Mouse (Mus musculus): ENCODE measurements around the gene Zfp619. TPM values are rescaled to one million over a fixed set of nuclear protein-coding genes. Genes with fewer than 3 reads are reported as not detected.
"Not testable (repeated sequence)": the region's sequence is repeated elsewhere in the genome, so short reads cannot be mapped to it uniquely, and the experiment has no call there.

Zfp619 gene
- 1 to 10 TPM; 3.0 TPM for total RNA-seq (2021)
- long read RNA-seq, experiment 1, partial matches to known transcripts, result 0 of 1 reads
- long read RNA-seq, experiment 1, other reads (novel, unspliced or antisense), result 1 of 1 reads
- long read RNA-seq, experiment 2, result 0 reads

DNA sequence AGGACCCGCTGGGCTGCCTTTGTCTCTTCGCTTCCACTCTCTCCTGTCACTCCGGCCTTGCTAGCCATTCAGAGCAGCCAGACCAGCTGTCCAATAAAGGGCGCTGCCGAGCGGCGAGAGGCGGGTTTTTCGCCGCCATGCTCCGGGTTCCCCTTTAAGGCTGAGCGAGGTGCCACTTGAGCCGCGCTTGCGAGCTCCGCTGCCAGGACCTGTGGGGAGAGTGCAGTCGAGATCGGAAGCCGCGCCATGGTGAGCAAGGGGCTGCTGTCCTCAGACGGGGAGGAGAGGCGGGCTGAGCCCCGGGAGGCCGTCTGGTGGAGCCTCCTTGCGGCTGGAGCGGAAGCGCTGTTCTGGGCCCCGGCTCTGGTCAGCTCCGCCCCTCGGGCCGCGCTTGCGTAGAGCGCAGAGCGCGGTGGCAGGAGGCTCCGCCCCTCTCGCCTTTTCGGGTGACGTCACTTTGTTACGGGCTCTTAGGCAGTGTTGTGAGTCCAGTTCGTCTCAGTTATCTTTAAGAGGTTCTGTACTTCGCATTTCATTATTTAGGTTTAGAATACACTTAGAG lies at the start of gene Zfp619:
Gene Zfp619, plus strand, starts transcription at position 151 of the 562 bp plus-strand sequence.
- DNase-seq (ENCODE audit: low spot score in 2 of 2), result peak; percentile 89 to 93

DNA sequence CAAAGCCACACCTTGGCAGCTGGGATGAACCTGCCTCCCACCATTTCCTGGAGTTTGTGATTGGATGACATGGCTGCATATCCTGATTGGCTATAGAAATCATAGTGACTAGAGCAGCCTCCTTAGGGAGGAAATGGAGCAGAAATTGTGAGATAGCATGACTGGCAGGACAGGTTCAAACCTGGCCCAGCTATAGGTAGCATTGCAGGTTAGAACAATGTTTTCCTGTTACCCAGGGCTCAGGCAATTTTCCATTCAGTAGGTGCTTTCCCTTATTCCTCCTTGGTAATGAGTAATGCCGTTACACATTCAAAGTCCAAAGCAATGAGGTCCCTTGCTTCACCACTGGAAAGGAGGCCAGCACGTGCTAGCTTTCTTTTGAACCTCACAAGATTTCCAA lies 38.6 kb upstream of the Zfp619 start:
- DNase-seq (ENCODE audit: low spot score in 2 of 2), result no peak

DNA sequence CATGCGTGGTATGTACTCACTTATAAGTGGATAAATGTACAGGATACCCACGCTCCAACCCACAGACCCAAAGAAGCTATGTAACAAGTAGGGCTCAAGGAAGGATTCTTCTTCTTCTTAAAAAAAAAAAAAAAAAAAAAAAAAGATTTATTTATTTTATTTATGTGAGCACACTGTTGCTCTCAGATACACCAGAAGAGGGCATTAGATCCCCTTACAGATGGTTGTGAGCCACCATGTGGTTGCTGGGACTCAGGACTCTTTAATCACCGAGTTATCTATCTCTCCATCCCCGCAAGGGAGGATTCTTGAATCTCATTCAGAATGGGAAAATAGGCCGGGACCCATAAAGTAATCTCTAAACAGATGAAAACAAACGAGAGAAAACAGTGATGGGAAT lies 33.2 kb upstream of the Zfp619 start:
- DNase-seq (ENCODE audit: low spot score in 2 of 2), result no peak

DNA sequence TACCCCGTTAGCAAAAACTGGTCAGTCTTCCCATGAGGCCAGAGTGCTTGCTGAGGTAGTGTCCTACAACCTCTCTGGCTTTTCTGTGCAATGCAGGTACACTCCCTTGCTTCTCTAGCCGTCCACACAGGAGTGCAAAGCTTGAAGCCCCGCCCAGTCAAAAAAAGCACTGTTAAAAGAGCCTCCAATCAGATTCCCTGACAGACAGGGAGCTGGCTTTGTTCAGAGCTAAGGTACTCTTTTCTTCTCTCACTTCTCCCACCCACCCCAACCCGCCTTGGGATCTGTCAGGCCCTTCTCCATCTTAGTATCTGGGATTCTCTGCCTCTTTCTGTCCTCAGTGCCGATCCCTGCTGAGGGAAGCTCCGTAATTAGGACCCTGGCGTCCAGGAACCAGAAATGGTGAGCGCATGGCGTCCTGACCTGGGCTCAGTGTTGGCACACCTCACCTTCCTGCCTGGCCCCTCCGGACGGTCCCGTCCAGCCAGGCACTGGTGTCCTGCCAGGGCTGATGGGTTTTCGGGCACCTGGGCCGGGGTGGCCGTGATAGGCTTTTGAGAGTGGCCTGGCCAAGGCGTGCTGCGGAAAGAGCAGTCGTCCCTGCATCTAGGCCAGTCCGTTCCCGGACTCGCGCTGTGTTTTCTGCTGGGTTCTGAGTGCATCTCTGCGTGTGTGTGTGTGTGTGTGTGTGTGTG lies 30.3 kb upstream of the Zfp619 start:
- peak in 1 of 2 experiments; percentile 1 for DNase-seq (ENCODE audit: low spot score in 2 of 2)

DNA sequence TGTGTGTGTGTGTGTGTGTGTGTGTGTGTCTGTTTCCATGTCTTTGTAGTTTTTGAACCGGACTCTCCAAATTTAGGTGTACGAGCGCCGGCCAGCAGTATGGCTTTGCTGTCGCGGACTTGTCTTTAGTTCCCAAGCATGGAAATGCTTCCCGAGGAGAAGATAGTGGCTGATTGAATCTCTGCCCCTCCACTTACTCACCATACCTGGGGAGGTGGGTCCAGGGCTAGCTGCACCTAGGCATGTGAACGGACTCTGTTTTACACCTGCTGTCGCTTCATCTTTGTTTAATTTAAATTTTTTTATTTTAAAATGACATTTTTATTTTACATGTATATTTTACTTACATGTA lies 29.7 kb upstream of the Zfp619 start:
- no peak for DNase-seq (ENCODE audit: low spot score in 2 of 2)

DNA sequence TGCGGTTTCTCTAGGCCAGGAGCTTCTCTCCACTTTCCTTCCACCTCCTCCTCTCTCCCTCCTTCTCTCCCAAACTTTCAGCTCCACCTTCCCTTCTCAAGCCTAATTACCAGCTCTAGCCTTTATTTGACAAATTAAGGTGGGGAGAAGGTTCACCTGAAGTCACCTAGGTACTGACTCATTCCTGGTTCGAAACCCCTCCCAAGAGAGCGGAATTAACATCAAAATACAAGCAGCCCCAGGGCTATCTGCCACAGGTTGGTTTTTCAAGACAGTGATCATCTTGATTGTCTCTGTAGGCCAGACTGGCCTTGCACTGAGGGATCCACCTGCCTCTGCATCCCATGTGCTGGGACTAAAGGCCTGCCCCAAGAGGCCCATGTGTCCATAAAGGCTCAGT lies 22.9 kb upstream of the Zfp619 start:
- no peak for DNase-seq (ENCODE audit: low spot score in 2 of 2)

DNA sequence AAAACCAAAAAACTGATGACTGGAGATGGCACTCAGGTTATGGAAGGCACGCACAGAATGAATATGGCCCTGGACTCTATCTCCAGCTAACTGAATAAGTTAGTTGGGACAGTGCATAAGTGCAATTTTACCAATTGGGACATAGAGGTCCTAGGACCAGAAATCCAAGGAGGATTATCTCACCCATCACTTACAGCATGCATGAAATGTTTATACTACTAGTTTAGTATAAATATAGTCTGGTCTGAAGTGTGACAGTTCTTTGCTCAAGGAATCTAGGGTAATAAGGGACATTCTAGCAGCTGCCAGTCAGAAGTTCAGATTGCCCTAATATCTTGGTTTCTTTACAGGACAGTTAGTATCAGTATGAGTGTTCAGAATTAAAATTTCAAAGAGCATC lies 13.5 kb upstream of the Zfp619 start:
- no peak for DNase-seq (ENCODE audit: low spot score in 2 of 2)

DNA sequence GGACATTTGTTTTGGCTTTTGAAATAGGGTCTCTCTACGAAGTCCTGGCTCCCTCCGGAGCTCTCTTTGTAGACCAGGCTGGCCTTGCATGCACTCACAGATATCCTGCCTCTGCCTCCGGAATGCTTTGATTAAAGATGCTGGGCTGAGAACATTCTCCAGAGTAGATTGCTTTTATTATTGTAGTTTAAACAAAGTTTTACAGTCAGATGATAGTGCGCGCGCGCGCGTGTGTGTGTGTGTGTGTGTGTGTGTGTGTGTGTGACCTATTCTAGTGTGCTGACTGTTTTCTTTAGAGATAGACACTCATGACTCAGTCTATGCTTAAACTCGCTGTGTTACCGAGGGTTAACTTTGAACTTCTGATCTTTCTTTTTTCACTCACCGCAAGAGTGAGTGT lies 796 bp downstream of the Zfp619 start:
- peak; percentile 2 to 5 for DNase-seq (ENCODE audit: low spot score in 2 of 2)

DNA sequence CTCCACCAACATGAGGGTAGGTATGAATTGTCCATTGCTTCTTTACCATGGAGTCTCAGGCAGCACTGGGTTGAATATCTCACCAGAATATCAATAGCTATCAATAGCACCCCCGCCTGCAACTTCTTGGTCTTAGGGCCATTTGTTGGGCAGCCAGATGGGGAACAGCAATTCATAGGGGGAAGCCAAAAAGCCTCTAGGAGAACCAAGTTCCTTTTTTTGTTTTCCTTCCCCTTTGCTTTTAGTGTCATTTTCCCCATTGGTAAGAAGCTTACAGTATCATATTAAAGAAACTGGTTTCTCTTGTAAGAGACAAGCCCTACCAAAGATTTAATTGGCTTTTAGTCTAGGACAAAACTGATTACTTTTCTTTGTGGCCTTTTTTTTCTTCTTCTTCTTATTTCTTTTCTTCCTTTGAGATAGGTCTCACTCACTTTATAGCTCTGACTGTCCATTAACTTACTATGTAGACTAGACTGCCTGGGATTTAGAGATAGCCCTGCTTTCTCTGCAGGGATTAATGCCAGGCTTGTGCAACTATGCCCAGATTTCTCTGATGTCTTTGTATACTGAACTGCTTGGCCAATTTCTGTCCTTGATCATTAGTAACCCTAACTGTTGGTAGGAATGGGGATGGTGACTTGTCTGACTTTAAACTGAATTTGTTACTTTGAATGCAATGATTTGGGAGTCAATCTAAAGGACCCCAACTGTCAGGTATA lies 6.3 kb downstream of the Zfp619 start:
- DNase-seq (ENCODE audit: low spot score in 2 of 2), result no peak

DNA sequence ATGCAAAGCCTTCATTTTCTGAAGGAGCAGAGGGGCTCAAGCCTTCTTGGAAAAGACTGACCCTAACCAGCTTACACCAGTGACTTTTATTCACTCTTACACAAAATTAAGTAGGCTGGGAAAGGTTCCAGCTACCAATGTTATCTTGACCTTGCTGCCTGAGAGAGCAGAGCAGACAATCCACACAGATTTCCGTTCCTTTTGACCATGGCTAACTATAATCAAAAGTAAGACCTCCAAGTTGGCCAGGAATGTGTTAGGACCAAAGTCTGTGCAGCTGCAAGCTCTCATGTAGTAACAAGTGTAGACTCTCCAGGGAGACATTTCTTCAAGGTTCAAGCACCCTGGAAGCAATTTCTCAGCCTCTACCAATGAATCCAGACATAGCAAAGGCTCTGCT lies 25.6 kb downstream of the Zfp619 start:
- DNase-seq (ENCODE audit: low spot score in 2 of 2), result no peak

DNA sequence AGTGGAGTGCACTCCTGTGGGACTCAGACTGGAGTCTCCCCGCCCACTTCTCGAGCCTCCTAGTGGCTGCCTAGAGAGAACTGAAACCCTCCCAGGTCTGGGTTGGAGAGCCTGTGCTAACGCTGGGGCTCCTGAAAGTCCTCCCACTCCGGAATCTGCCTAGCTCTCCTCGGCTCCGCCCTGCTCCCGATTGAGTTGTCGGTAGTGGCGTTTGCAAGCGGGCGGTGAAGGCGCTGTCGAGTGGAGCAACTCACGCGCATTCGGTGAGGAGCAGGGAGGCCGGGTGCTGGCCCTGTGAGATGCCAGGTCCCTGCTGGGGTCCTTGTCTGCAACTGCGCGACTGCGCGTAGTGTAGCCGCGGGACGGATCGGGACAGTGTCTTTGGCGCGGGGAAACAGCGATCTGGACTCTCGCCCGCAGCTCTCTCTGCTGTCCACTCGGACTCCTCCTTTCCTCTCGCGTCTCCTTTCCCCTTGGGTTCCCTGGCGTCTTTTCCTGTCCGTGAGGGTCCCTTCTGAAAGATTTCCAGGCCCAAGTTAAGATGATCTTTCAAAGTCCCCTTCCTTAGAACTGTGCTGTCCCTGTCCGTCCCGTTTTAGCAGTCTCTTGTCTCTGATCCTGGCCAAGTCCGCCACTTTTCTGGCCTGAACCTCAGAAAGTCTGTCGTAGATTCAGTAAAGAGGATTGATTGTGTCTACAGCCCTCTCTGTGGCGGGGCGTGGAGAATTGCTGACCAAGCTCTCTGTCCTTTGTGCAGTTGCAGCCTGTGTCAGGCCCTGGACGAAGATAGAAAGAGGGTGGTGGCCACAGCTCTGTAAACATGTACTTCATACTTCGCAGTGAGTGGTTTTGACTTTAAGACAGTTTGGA lies 26.9 kb downstream of the Zfp619 start:
- peak; percentile 55 to 58 for DNase-seq (ENCODE audit: low spot score in 2 of 2)

DNA sequence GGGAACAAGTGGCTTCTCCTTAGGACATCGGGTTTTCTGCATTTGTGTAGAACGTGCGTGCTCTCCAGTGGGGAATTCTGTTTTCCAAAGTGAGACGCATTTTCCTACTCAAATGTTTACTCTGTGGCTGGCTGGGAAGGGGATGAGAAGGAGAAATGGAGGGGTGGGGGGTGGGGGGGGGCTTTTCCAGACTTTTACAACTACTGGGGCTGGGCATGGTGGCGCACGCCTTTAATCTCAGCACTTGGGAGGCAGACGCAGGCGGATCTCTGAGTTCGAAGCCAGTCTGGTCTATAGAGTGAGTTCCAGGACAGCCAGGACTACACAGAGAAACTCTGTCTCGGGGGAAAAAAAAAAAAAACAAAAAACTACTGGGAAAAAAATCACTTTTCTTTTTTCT lies 27.6 kb downstream of the Zfp619 start:
- no peak for DNase-seq (ENCODE audit: low spot score in 2 of 2)

DNA sequence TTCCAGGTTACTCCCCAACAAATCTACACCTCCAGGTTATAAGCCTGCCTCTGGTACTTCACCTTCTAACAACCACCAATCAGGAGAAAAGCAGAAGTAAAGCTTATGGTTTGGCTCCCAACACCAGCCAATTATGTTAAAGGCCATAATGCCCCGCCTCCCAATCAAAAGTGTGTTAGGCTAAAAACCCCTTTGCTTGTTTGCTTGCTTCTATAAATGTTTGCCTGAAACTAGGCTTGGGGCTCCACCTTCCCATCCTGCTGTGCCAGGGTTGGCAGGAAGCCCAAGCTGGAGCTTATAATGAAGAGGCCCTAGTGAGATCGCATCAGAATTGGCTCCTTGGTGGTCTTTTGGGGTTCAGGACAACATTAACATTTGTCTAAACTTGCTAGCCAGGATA lies 31.8 kb downstream of the Zfp619 start:
- no peak for DNase-seq (ENCODE audit: low spot score in 2 of 2)

DNA sequence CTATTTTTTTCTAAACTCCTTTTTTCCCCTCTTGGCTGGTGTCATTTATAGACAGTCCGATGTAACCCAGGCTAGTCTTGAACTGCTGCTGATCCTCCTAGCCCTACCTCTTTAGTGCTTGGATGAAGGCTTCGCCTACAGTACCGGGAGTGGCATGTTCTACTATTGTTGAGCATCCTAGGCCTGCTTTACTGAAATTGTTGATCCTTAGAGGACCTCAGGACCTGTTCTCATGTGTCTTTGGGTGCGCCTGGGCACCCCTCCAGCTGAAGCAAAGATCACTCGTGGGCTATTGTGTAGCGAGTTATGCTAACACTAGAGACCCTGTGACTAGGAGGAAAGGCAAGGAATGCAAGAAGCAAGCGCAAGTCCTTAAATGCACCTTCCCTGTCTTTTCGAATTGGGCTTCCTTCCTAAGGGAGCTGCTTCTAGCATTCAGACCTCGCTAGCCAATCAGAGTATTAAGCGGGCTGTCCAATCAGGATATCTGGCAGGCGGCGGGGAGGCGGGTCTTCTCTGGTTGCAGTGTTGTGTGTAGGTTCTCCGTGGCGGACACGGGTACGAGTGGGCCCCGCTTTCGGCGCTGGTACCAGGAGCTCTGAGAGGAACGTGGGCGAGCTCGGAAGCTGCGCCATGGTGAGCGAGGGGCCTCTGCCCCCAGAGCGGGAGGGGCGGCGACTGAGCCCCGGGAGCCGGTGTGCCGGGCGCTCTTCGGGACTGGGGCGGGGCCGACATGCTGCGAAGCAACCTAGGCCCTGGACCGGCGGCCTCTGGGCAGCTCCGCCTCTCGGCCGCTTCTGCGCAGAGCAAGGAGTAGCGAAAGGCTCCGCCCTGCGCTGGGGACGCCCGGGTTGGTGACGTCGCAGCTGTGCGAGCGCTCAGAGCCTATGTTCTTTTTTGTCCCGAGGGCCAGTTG lies 34.7 kb downstream of the Zfp619 start:
- DNase-seq (ENCODE audit: low spot score in 2 of 2), result peak; percentile 94 to 97

DNA sequence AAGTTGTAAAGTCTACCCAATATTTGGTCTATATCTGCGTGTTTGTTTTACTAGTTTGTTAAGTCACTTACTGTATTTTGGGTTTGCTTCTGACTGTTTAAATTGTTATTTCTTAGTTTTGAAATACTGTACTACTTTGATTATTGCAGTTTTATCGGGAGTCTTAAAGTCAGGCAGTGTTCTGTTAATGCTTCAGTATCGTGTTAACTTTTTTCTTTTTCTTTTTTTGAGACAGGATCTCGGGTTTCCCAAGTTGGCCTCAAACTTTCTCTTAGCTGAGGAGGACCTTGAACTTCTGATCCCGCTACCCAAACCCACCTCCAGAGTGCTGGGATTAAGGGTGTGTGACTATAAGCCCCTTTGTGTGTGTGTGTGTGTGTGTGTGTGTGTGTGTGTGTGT lies 35.4 kb downstream of the Zfp619 start:
- no peak for DNase-seq (ENCODE audit: low spot score in 2 of 2)

DNA sequence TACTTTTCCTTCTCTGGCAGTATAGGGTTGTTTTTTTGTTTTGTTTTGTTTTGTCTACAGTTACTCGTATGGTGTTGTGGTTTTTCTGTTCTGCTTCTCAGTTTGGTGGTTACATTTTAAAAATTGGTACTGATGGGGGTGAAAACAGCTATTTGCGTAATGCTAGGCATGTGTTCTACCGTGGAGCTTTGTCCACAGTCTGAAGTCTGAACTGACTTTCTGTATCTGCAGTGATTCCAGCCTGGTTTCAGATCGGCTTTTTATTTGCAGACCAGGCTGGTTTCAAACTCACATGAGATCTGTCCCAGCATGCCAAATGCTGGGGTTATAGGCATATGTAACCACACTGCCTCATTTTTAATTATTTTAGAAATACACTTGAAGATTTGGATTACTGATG lies 36.3 kb downstream of the Zfp619 start:
- DNase-seq (ENCODE audit: low spot score in 2 of 2), result no peak

DNA sequence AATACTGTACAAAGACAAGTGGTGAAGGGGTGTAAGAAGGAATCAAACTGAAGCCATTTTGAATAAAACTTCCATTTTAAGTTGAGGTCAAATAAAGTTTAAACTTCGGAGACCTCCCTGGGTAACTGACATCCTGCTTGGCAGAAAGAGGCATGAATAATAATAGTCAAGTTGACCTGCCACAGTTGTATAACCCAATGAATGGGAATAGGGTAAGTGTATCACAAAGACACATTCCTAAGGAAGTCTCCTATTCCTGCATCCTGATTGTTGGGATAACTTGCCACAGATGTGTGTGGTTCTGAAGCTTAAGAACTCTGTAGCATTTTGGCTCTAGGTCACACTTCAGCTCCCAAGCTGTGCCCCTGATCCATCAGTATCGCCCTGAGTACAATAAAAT lies 62.5 kb downstream of the Zfp619 start:
- no peak for DNase-seq (ENCODE audit: low spot score in 2 of 2)

DNA sequence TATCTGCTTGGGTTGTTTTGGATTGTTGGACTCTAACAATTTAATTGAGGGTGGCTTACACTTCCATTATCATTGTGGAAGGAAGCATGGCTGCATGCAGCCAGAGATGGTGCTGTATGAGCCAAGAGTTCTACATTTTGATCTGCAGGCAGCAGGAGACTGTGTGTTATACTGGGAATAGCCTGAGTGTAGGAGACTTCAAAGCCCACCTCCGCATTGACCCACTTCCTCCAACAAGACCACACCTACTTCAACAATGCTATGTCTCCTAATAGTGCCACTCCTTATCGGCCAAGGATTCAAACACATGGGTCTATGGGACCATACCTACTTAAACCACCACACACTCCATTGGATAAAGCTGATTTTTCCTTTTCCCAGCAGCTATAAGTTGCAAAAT lies 63.0 kb downstream of the Zfp619 start:
- DNase-seq (ENCODE audit: low spot score in 2 of 2), result no peak

DNA sequence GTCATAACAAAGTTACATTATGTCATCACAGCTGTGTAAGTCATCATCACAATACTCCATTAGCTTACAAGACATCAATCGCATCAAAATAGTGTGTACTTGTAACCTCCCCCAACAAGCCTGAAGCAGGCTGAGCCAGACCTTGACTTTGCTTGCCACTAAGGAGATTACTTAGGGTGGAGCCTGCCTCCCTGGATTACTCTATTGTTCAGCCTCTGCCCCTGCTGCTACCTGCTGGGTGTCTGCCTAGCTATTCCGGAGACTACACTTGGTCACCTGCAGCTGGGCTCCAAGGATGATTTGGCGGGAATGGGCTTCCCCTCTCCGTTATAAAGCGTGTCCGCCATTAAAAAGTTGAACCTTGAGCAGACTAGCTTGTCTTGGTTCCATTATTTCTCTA lies 69.3 kb downstream of the Zfp619 start:
- not testable (repeated sequence) for DNase-seq (ENCODE audit: low spot score in 2 of 2)

DNA sequence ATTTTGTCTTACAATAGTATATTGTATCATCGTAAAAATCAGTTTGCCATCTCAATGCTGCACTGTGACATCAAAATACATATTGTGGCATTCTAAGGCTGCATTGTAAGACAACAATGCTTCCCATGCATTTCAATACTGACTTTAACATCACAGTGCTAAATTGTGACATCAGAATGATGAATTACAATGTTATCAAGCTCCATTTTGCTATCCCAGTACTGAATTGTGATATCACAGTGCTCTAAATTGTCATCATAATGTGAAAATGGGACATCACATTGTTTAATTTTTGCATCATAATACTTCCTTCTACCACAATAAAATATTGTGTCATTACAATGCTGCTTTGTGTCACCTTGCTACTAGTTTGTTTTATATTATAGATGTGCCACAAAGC lies 70.5 kb downstream of the Zfp619 start:
- DNase-seq (ENCODE audit: low spot score in 2 of 2), result no peak

All from left cerebral cortex, adult 18-20 months (tissue).